Mouse (Mus musculus) ES-Bruce4 (cell line): ENCODE data around the gene Rsg1. TPM values are rescaled to one million over a fixed set of nuclear protein-coding genes. Genes with fewer than 3 reads are reported as not detected.

ENCODE experiments used
- H3K27ac ChIP-seq: 2 replicates; pipeline ENCODE4 v1.5.1; 2012; ENCODE audit warnings: low read length, inconsistent platforms; ENCODE audit not compliant: insufficient read depth
- H3K27me3 ChIP-seq: 2 replicates; pipeline ENCODE4 v1.6.1; 2012; ENCODE audit warnings: mild to moderate bottlenecking, low read length, inconsistent platforms; ENCODE audit not compliant: control insufficient read depth, poor library complexity, insufficient read depth, severe bottlenecking
- H3K36me3 ChIP-seq: 2 replicates; pipeline ENCODE4 v1.6.1; 2012; ENCODE audit warnings: inconsistent platforms, mild to moderate bottlenecking, low read length, moderate library complexity; ENCODE audit not compliant: control insufficient read depth, poor library complexity, insufficient read depth, severe bottlenecking
- H3K4me1 ChIP-seq: one replicate; pipeline ENCODE4 v1.8.1; 2011; ENCODE audit warnings: low read length; ENCODE audit not compliant: control insufficient read depth, insufficient read depth
- H3K4me3 ChIP-seq: 2 replicates; pipeline ENCODE4 v1.5.1; 2011; ENCODE audit warnings: low read depth, mild to moderate bottlenecking, low read length
- H3K9ac ChIP-seq: 2 replicates; pipeline ENCODE4 v1.6.1; 2012; ENCODE audit warnings: low read depth, mild to moderate bottlenecking, inconsistent platforms; ENCODE audit not compliant: poor library complexity, severe bottlenecking
- H3K9me3 ChIP-seq: replicated peaks from 2 replicates; pipeline ENCODE4 v1.6.1; 2012; ENCODE audit warnings: mild to moderate bottlenecking, low read length, inconsistent platforms; ENCODE audit not compliant: control insufficient read depth, poor library complexity, insufficient read depth, severe bottlenecking
- CTCF ChIP-seq: IDR thresholded peaks from one replicate; pipeline ENCODE4 v1.8.1; 2011; ENCODE audit warnings: low read depth, low read length
- EP300 ChIP-seq: IDR thresholded peaks from 2 replicates; pipeline ENCODE4 v1.6.1; 2011; ENCODE audit warnings: low read depth, low read length; ENCODE audit not compliant: insufficient read depth
- POLR2A ChIP-seq: IDR thresholded peaks from one replicate; pipeline ENCODE4 v1.8.1; 2011; ENCODE audit warnings: low read length; ENCODE audit not compliant: insufficient read depth
- polyA plus RNA-seq: library from polyadenylated mRNA; stranded (reverse); fragments of >200 nt; gene quantifications from 2 replicates; pipeline ENCODE4 v1.2.4, GENCODE M21; 2011; ENCODE audit warnings: low read depth; ENCODE audit not compliant: missing spikeins, insufficient read depth, insufficient read length

Rsg1 gene
- polyA plus RNA-seq, 1 experiment: 1.6 TPM

GRCm38 (mm10) chr4:141271721-141272120 is 58.0 kb downstream of the Rsg1 start:
- Histone ChIP-seq H3K27ac (no peak overlapping the region), H3K4me1 (peaks cover 19% of the 10 kb centered on the region), H3K9ac (no peak overlapping the region), H3K4me3 (no peak overlapping the region), H3K27me3 (no peaks in the 10 kb centered on the region), H3K36me3 (no peaks in the 10 kb centered on the region), H3K9me3 (no peaks in the 10 kb centered on the region)
- TF ChIP-seq CTCF (no peak), EP300 (no peak)

GRCm38 (mm10) chr4:141272878-141273277 is 59.1 kb downstream of the Rsg1 start:
- Histone ChIP-seq H3K4me3 (peak overlapping the region; percentile 26), H3K36me3 (no peaks in the 10 kb centered on the region), H3K27ac (peak overlapping the region; percentile 31), H3K27me3 (no peaks in the 10 kb centered on the region), H3K9ac (peak overlapping the region; percentile 17; the same call in 1 of the 2 replicates), H3K9me3 (no peaks in the 10 kb centered on the region), H3K4me1 (peaks cover 26% of the 10 kb centered on the region)
- TF ChIP-seq EP300 (no peak), CTCF (no peak), POLR2A (no peak)

- Histone ChIP-seq H3K27ac (peak overlapping the region; percentile 31; the same call in 1 of the 2 replicates), H3K4me1 (peaks cover 28% of the 10 kb centered on the region), H3K9me3 (no peaks in the 10 kb centered on the region), H3K36me3 (no peaks in the 10 kb centered on the region), H3K27me3 (no peaks in the 10 kb centered on the region), H3K9ac (peak overlapping the region; percentile 17; the same call in 1 of the 2 replicates), H3K4me3 (peak overlapping the region; percentile 26)
- TF ChIP-seq POLR2A (no peak), EP300 (0 out of 2 replicates have a peak, but pooled peaks have one; percentile 51), CTCF (peak; percentile 96)
Measured at GRCm38 (mm10) chr4:141273296-141273695, 59.5 kb downstream of the Rsg1 start.

- TF ChIP-seq POLR2A: no peak
- no peak for TF ChIP-seq EP300
- no peak for TF ChIP-seq CTCF
- Histone ChIP-seq H3K27ac (no peak overlapping the region), H3K4me3 (no peak overlapping the region), H3K9me3 (no peaks in the 10 kb centered on the region), H3K27me3 (no peaks in the 10 kb centered on the region), H3K36me3 (no peaks in the 10 kb centered on the region), H3K9ac (peak overlapping the region; percentile 14; the same call in 1 of the 2 replicates), H3K4me1 (peaks cover 30% of the 10 kb centered on the region)
Measured at GRCm38 (mm10) chr4:141274485-141275341, 61.0 kb downstream of the Rsg1 start.

Other genes with a start within 250 kb of the Rsg1 start
- gene Atp13a2, start 227.1 kb upstream of the Rsg1 start, polyA plus RNA-seq: 16.8 and 17.0 TPM in 2 replicates
- 4.5 and 5.2 TPM in 2 replicates for gene Mfap2, start 203.5 kb upstream of the Rsg1 start, polyA plus RNA-seq
- 35.0 TPM in 2 replicates for gene Crocc, start 153.4 kb upstream of the Rsg1 start, polyA plus RNA-seq
- gene Necap2, start 135.6 kb upstream of the Rsg1 start, polyA plus RNA-seq: 27.7 and 34.6 TPM in 2 replicates
- gene Spata21, start 125.6 kb upstream of the Rsg1 start, polyA plus RNA-seq: 0.67 TPM in 1 of 2 replicates, not detected in the other
- gene Szrd1, start 74.2 kb upstream of the Rsg1 start, polyA plus RNA-seq: 122 and 136 TPM in 2 replicates
- 24.6 and 31.8 TPM in 2 replicates for gene Fbxo42, start 66.0 kb upstream of the Rsg1 start, polyA plus RNA-seq
- 7.5 and 8.3 TPM in 2 replicates for gene Arhgef19, start 25.5 kb downstream of the Rsg1 start, polyA plus RNA-seq
- gene Epha2, start 87.3 kb downstream of the Rsg1 start, polyA plus RNA-seq: 44.7 and 51.3 TPM in 2 replicates
- gene Fam131c, start 154.3 kb downstream of the Rsg1 start, polyA plus RNA-seq: 3.0 and 3.6 TPM in 2 replicates
- gene Clcnka, start 184.8 kb downstream of the Rsg1 start, polyA plus RNA-seq: not detected in 2 replicates
- gene Clcnkb, start 202.1 kb downstream of the Rsg1 start, polyA plus RNA-seq: 1.0 and 1.5 TPM in 2 replicates
- gene Hspb7, start 206.8 kb downstream of the Rsg1 start, polyA plus RNA-seq: 0.40 TPM in 1 of 2 replicates, not detected in the other
- gene Srarp, start 222.1 kb downstream of the Rsg1 start, polyA plus RNA-seq: not detected in 2 replicates
- gene Zbtb17, start 230.7 kb downstream of the Rsg1 start, polyA plus RNA-seq: 16.4 and 17.1 TPM in 2 replicates